Mouse (Mus musculus) left cerebral cortex, adult 2 months (tissue): ENCODE data around the gene Hivep3. TPM values are rescaled to one million over a fixed set of nuclear protein-coding genes. Genes with fewer than 3 reads are reported as not detected.

ENCODE experiments used
- DNase-seq, 2 experiments: peaks; one replicate each; pipeline ENCODE4 v3.0.0; 2021 to 2022; ENCODE audit warnings: low spot score in 2 of 2, mixed read lengths in 1 of 2; ENCODE audit errors: extremely low spot score in 1 of 2
- H3K27ac ChIP-seq: fragments of 200-600 bp; 2 replicates; pipeline ENCODE4 v1.8.1; 2022
- H3K4me3 ChIP-seq: fragments of 200-600 bp; 2 replicates; pipeline ENCODE4 v1.8.1; 2022
- CTCF ChIP-seq: fragments of 200-600 bp; IDR thresholded peaks from 2 replicates; pipeline ENCODE4 v1.8.1; 2022; ENCODE audit warnings: antibody characterized with exemption, mild to moderate bottlenecking, moderate library complexity
- intact Hi-C: fragments of 180-260 bp; cut with DNase I; formaldehyde crosslinking; loops from one replicate; pipeline ENCODE4 v1.15.1; 2025
- total RNA-seq, 2 experiments: library from RNA; stranded (reverse); gene quantifications; 2 replicates each; pipeline ENCODE4 v1.2.3; 2021

Hivep3 gene
- total RNA-seq, 2 experiments from 2014 or later: 65.8 to 87.4 TPM

DNA sequence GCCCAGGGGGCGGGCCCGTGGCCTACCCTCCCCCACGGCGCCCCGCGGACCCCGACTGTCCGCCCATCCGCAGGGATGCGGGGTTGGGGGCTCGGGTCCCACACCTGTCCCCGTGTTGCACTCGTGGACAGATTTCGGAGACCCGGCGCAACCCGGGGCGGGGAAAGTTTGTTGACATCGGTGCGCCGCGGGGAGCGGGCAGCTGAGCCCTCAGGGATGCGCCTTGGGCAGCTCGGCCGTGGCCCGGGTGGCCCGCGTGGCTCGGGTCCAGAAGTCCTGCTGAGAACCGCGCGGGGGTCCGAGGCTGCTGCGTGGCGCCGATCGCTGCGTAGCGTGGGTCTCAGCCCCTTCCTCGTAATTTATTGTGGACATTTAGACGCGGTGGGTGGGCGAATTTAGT, 358 bp downstream of the Hivep3 start:
- intact Hi-C loops: loop anchor here (2.0 kb wide), 1 partner anchor 81 kb away; no protein-coding TSS in a partner anchor
- Histone ChIP-seq H3K27ac (peak overlapping the region; percentile 89), H3K4me3 (peak overlapping the region; percentile 91)
- no peak for DNase-seq
- no peak for TF ChIP-seq CTCF

DNA sequence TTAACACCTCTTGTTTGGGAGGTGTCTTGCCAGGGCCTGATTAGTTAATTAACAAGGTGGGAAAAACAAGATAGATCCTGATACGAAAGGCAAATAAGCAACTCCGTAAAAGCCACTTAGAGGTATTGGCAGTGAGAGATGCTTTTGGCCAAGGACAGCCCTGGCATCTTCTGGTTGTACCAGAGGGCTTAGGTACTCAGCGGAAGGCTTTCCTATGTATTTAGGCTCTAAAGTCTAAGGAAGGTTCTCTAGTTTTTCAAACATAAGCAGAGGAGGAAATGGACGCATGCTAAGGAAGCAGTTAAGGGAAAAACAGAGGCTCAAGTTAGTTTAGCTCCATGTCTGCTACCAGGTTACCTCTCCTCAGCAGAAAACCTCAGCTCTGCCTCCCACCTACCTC, 768 bp downstream of the Hivep3 start:
- intact Hi-C loops: loop anchor here (2.0 kb wide), 1 partner anchor 80 kb away; no protein-coding TSS in a partner anchor
- Histone ChIP-seq H3K27ac (peak overlapping the region; percentile 89), H3K4me3 (peak overlapping the region; percentile 91)
- DNase-seq: no peak
- TF ChIP-seq CTCF: no peak

DNA sequence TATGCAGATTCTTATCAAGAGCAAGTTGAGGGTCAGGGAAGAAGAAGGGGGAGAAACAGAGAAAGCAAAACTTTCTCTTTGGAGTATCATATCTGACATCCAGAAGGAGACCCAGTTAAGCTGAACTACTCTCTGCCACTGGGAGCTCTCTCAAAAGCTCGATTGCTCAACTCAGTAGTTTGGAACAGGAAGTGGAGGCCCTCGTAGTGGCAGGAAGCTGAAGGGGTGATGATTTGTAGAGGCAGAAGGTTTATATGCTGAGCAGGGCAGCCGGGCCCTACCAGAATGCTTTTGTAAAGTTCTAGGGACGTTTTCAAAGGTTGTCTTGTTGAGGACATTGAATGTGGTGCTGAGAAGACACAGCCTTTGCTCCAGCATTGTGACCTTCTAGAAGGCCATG, 5.1 kb downstream of the Hivep3 start:
- DNase-seq: no peak
- Histone ChIP-seq H3K4me3 (no peak overlapping the region), H3K27ac (no peak overlapping the region)
- intact Hi-C loops: no loop called here
- TF ChIP-seq CTCF: no peak

DNA sequence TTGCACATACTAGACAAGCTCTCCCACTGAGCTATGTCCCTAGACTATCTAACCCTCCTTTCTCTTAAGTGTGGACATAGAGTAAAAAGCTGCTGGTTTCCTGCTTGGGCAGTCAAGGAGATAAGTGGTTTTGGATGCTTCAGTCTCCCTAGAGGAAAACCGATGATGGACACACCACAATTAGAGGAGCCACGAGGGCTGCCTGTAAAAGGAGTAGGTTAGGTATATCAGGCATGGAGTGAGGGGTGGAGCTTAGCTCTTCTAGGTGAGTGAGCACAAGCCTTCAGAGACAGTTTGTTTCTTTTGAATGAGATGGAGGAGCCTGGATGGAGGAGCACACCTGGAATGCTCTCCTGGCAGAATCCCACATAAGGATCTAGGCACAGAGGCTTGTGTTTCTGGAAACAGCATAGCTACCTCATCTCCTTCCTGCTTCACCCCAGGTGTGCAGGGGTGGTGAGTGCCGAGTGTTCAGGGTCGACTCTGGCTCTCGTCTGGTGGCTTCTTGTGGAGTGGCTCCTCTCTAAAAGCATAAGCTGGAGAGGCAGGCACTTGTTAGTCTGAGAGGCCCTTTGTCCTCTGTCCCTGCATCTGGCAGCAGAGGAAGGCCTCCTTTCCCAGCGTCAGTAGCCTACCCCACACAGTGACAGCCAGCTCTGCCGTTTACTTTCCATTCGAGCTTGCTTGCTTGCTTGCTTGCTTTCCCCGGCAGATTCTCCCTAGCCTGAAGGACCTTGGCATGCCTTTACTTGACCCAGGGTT, 5.9 kb downstream of the Hivep3 start:
- no peak for TF ChIP-seq CTCF
- H3K27ac ChIP-seq: no peak overlapping the region
- H3K4me3 ChIP-seq: no peak overlapping the region
- intact Hi-C loops: no loop called here
- no peak for DNase-seq

DNA sequence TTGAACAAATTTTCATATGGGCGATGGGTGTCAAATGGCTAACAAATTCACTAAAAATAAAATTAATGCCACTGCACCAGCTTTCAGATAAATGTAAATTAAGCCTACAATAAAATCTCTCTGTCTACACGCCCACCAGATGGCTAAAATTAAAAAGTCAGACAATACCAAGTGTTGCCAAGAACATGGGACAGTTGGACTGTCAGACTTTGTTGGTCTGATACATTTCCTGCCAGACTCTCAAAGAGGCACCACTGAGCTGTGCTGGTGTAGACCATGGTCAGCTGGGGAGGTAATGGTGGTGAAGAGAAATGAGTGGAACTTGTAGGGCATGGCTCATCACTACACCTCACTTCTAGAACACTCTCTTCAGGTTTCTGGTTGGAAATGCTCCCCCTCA, 14.8 kb downstream of the Hivep3 start:
- Histone ChIP-seq H3K27ac (no peak overlapping the region), H3K4me3 (no peak overlapping the region)
- no peak for DNase-seq
- intact Hi-C loops: no loop called here
- TF ChIP-seq CTCF: no peak

DNA sequence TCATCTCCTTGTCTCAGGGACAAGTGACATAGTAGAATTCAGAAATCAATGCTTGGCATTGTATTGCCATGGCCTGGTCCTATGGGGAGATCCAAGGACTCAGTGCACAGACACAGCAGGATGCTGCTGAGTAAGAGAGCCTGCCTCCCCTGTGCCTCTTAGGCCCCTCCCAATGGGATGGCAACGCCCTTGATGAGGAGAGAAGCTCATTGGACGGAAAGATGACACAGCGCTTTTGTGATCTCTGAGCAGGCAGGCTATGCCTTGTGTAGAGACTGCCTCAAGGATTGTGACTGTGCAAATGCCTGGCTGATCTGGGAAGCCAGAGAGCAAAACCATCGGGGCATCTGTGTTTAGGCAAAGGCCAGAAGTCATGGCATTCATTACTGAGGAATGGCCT, 16.6 kb downstream of the Hivep3 start:
- intact Hi-C loops: no loop called here
- Histone ChIP-seq H3K4me3 (no peak overlapping the region), H3K27ac (no peak overlapping the region)
- no peak for DNase-seq
- TF ChIP-seq CTCF: no peak

DNA sequence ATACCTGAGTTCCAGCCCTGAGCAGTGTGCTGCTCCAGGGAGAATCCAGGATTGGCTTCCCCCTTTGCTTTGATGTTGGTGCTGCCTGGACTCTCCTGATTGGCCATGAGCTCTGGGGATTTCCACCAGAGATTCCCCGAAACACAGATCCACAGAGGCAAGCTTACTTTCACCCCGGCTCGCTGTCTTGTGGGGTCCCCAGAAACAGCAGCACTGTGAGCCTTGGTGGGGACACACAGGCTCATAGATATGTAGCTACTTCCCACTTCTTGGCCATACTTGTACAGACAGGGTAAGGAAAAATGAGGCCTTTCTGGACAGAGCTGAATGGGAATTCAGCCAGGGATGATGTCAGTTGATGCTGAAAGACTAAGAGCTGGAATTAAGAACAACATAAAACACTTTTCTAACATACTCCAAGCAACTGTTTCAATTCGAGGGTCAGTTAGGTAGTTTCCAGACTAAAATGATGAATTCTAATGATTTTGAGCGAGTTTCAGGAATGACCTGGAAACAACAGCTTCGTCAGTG, 17.2 kb downstream of the Hivep3 start:
- Histone ChIP-seq H3K27ac (no peak overlapping the region), H3K4me3 (no peak overlapping the region)
- intact Hi-C loops: no loop called here
- no peak for TF ChIP-seq CTCF
- no peak for DNase-seq

DNA sequence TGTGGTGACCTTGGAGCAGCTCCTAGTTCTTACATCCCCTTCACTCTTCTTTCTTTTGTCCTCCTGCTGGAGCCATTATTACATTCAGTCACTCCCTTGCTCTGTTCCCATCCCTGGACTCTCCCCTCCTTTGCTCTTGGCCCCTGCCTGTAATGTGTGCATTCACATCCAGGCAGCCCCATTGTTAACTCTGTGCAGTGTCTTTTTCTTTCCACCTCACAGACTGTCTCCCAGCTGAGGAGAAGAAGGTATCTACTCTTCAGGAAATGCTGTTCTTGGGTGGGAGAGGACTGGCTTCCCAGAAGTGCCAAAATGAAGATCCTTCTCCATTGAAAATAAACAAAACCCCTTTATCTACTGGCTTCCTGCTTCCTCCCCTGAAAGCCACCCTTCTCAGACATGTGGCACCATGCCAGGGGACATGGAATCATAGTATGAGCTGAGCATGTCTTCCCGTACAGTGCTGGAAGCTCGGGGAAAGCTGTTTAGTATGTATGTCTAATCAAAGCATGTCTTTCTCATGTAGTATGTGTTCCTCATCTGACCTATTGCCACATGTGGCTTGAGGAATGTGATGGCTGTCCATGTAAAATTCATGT, 17.9 kb downstream of the Hivep3 start:
- H3K4me3 ChIP-seq: no peak overlapping the region
- H3K27ac ChIP-seq: no peak overlapping the region
- intact Hi-C loops: no loop called here
- no peak for DNase-seq
- TF ChIP-seq CTCF: no peak

DNA sequence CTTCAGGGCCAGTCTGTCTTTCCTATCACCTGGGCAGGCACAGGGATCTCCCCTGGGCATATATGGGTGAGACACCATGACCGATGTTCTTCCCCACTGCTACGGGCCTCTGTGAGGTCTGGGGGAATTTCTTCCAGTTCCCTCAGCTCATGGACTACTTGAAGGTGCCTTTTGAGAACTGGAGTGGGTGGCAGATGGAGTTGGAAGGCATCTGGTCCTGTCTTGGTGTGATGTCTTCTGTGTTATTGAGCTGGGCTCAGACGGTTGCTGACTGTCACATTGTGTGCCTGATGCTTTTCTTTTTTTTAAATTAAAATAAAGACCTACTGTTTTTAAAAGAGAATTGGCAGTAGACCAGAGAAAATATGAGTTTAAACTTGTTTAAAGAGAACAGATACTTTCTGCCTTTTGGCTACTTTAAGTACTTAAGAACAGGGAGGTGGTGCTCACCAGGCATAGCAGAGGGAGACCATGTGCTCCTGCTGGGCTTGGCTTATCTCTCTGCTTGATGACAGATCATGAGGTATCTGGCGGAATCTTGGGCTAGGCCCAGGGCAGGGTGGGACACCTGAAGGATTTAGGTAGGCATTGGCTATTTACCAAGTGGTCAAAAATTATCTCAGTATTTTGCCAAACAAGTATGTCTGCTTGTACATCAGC, 26.1 kb downstream of the Hivep3 start:
- no peak overlapping the region for H3K4me3 ChIP-seq
- no peak for DNase-seq
- no peak for TF ChIP-seq CTCF
- intact Hi-C loops: loop anchor here (2.0 to 5.0 kb wide), 2 partner anchors 121 to 143 kb away; no protein-coding TSS in a partner anchor
- H3K27ac ChIP-seq: peak overlapping the region; percentile 67

DNA sequence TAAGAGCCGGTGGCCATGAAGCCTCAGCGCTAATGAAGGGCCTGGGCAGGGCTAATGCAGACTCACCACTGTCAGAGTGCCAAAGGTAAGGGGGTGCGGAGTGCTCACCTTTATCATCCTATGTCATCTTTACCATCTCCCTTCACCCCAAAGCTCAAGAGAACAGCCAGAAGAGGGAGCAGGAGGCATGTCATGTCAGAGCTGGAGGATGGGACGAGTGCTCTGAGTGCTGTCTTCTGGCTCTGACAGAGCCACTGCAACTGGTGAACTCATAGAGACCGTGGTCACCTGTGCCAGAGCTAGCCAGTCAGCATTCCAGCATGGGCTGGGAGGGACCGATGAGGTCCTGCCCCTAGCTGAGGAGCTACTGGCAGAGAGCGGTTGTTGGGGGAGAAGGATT, 27.2 kb downstream of the Hivep3 start:
- TF ChIP-seq CTCF: no peak; the same call in none of the 2 replicates
- Histone ChIP-seq H3K4me3 (no peak overlapping the region), H3K27ac (peak overlapping the region; percentile 67)
- DNase-seq: no peak
- intact Hi-C loops: loop anchor here (2.0 to 5.0 kb wide), 2 partner anchors 120 to 141 kb away; no protein-coding TSS in a partner anchor

DNA sequence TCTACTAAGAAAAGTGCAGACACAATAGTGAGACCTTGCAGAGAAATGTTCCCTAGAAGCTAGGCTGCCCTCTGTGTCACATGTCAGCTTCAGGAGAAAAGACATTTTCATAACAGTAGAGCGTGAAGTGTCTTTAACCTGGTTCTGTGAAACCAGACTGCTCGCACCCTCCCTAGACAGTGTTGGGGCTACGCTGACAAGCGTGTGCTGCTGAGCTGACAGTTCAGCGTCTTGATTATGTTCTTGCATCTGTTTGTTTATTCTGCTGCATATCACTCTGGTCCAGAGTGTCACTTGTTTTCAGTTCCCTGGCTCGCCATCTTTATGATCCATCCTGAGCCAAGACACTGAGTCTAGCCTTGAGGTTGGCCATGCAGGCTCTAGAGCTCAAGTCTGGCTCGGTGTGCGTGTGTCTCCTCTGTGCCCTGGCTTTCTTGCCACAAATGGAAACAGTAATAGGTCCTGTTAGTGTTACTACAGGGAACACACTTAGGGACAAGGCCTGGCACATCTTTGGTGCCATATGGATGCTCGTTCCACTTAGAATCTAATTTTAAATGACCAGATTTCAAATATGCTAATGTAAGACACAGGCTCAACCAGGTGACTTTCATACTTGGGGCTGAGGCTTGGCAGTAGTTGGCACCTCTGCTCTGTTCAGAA, 28.0 kb downstream of the Hivep3 start:
- H3K4me3 ChIP-seq: no peak overlapping the region
- no peak for TF ChIP-seq CTCF
- no peak for DNase-seq
- peak overlapping the region; percentile 78 for H3K27ac ChIP-seq
- intact Hi-C loops: loop anchor here (2.0 to 5.0 kb wide), 2 partner anchors 119 to 141 kb away; no protein-coding TSS in a partner anchor
